Mouse (Mus musculus) testis, adult 2 months (tissue): ENCODE data around the gene Rap1gap2.

Experiments
- CTCF ChIP-seq: fragments of 200-500 bp; IDR thresholded peaks from 2 replicates; pipeline ENCODE4 v1.5.1; 2012; ENCODE audit warnings: low read depth, mild to moderate bottlenecking, inconsistent platforms, low read length, moderate library complexity; ENCODE audit not compliant: control insufficient read depth, insufficient read depth, insufficient replicate concordance
- POLR2A ChIP-seq: fragments of 200-500 bp; IDR thresholded peaks from 2 replicates; pipeline ENCODE4 v1.6.1; 2012; ENCODE audit warnings: low read depth, mild to moderate bottlenecking, inconsistent platforms, low read length, moderate library complexity; ENCODE audit not compliant: control insufficient read depth

DNA sequence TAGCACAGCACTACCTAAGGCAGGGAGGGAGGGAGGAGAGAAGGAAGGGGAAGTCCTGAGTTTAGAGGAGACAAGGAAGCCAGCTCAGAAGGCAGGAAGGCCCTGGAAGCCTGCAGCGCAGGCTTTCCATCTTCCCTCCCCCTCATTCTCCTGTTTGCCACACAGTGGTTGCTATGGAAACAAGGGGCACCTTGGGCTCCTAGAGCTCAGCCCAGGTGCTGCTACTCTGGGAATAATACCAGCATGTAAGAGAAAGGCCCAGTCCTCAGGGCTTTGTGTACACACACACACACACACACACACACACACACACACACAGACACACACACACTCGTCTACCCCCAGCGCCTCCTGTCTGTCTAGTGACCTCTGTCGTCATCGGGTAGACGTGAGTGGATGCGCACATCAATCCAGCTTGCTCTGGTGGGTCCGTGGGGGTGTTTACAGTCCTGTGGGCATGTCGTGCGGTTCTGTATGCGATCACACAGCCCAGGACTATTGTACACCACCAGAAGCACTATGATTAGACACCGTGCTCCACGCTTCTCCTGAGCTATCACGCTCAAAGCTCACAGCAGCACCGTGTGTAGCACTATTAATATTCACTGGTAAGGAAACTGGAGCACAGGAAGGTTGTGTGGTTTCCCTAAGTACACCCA, 55.9 kb downstream of the Rap1gap2 start:
- TF ChIP-seq CTCF (no peak), POLR2A (no peak)
